Mouse (Mus musculus) limb, embryonic 14.5 days (tissue): Measurements from ENCODE around the gene Epc2. TPM values are rescaled to one million over a fixed set of nuclear protein-coding genes. Genes with fewer than 3 reads are reported as not detected.
A peak's percentile ranks its signal among the peaks of the same experiment; 100 is the strongest.

ENCODE experiments used
- ATAC-seq: fragments of 200-750 bp; cut with Nextera tagmentation; 2 replicates; pipeline ENCODE4 v1.8.0; 2017; ENCODE audit warnings: low read depth, moderate number of reproducible peaks, moderate TSS enrichment; ENCODE audit not compliant: low FRiP score
- DNase-seq: peaks from one replicate; pipeline ENCODE4 v3.0.0-alpha.2; 2015; ENCODE audit warnings: low spot score
- H3K27ac ChIP-seq: fragments of 300-500 bp; sonication (generic); replicated peaks from 2 replicates; pipeline ENCODE4 v1.5.1; 2014; ENCODE audit warnings: low read depth, mild to moderate bottlenecking, low read length, moderate library complexity, mixed read lengths
- H3K27me3 ChIP-seq: fragments of 300-500 bp; sonication (generic); 2 replicates; pipeline ENCODE4 v1.6.1; 2014; ENCODE audit warnings: low read length, mixed read lengths; ENCODE audit not compliant: control insufficient read depth, insufficient read depth
- H3K36me3 ChIP-seq: fragments of 300-500 bp; sonication (generic); 2 replicates; pipeline ENCODE4 v1.6.1; 2014; ENCODE audit warnings: mild to moderate bottlenecking, low read length, moderate library complexity, mixed read lengths; ENCODE audit not compliant: control insufficient read depth, insufficient read depth
- H3K4me1 ChIP-seq: fragments of 300-500 bp; sonication (generic); 2 replicates; pipeline ENCODE4 v1.6.1; 2014; ENCODE audit warnings: antibody characterized with exemption, low read length, mixed read lengths; ENCODE audit not compliant: control insufficient read depth, insufficient read depth
- H3K4me2 ChIP-seq: fragments of 300-500 bp; sonication (generic); replicated peaks from 2 replicates; pipeline ENCODE4 v1.6.1; 2014; ENCODE audit warnings: low read depth, mild to moderate bottlenecking, low read length, moderate library complexity; ENCODE audit not compliant: severe bottlenecking
- H3K4me3 ChIP-seq: fragments of 300-500 bp; sonication (generic); replicated peaks from 2 replicates; pipeline ENCODE4 v1.5.1; 2014; ENCODE audit warnings: low read length
- H3K9ac ChIP-seq: fragments of 300-500 bp; sonication (generic); 2 replicates; pipeline ENCODE4 v1.6.1; 2014; ENCODE audit warnings: mild to moderate bottlenecking, low read depth, low read length, moderate library complexity; ENCODE audit not compliant: severe bottlenecking
- H3K9me3 ChIP-seq: fragments of 300-500 bp; sonication (generic); 2 replicates; pipeline ENCODE4 v1.6.1; 2016; ENCODE audit warnings: low read length; ENCODE audit not compliant: control insufficient read depth
- POLR2A ChIP-seq: fragments of 200-500 bp; IDR thresholded peaks from 2 replicates; pipeline ENCODE4 v1.8.0; 2012; ENCODE audit warnings: inconsistent platforms, mild to moderate bottlenecking, moderate library complexity, borderline replicate concordance; ENCODE audit not compliant: insufficient read depth, insufficient read length; ENCODE audit errors: extremely low read depth
- WGBS: fragments of 180-500 bp; shearing (Covaris S2); extraction: QIAGEN DNeasy Blood & Tissue Kit; methylation state at CpG from one replicate; pipeline ENCODE4 v1.1.7; 2014; 5-methylcytosine and 5-hydroxymethylcytosine counted together
- polyA plus RNA-seq, 2 experiments: library from polyadenylated mRNA; depleted of rRNA in 1 of 2; stranded (reverse) in 1 of 2; unstranded in 1 of 2; fragments of >200 nt; fragmentation: Nextera tagmentation in 1 of 2; extraction: Ambion mirVana in 1 of 2; gene quantifications; 2 replicates each; pipeline versions ENCODE4 v1.2.1 to v1.2.3; 2012 to 2014

Gene Epc2
- polyA plus RNA-seq, 2 experiments: 11.5 to 17.8 TPM

DNA sequence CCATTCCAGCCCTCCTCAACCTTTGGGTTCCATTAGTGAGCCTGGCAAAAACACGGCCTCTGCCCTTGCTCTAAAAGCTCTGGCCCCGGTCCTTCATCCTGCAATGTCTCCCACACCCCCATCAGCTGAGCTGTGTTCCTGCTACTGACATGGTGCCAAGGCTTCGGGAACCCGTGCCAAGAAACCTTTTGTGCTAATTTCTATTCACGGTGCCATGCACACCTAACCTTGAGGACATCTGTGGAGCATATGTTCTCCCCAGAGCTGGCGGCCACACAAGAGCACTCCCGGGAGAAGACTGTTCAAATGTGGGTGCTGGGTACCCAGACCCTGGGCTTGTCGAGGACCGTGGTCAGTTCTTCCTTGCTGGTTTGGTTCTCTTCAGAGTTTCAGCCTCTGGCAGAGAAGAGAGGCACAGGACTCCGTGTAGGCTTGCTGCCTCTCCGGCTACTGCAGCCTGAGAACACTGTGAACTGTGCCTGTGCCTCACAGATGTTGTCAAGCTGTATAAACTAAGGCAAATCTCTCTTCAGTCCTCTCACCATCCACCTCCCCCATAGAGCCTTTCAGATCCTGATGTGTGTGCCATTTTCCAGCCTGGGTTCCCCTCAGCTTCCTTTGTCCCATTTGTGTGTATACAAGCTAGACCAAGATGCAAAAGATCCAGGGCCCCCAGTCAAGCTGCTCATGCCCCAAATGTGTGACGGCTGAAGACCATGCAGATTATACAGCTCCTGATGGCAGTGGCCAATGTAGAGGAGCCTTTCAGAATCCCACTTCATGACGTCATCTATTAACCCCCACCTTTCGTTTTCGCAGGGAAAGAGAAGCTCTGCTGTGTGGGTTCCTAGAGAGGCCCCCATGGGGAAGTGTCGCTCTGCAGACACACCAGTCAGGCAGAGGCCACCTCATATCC is 118.8 kb downstream of the Epc2 start:
- DNase-seq (peak; percentile 55), ATAC-seq (peak; percentile 60)
- H3K4me1 ChIP-seq: peaks cover 34% of the 10 kb centered on the region
- no peaks in the 10 kb centered on the region for H3K9me3 ChIP-seq
- peak overlapping the region; percentile 16; the same call in 1 of the 2 replicates for H3K4me2 ChIP-seq
- no peaks in the 10 kb centered on the region for H3K27me3 ChIP-seq
- H3K36me3 ChIP-seq: no peaks in the 10 kb centered on the region
- no peak overlapping the region for H3K9ac ChIP-seq
- 29% methylated on average over 16 of the region's 16 CpGs for WGBS
- H3K27ac ChIP-seq: 0 out of 2 replicates have a peak overlapping the region, but pooled peaks have one; percentile 62
- TF ChIP-seq POLR2A: no peak
- H3K4me3 ChIP-seq: no peak overlapping the region

DNA sequence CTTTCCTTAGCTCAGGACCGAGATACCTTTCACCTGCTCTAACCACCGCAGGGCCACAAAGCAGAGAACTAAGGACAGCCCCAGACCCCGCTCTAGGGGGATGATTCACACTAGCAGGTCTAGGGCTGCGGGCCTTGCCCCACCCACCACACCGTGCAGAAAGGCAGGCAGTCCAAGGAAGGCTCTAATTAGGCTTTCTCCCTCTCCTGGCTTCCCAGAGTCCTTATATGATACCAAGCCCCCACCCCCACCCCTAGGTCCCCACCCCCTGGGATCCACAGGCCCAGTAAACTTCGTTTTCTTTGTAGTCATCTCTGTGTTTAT is 119.5 kb downstream of the Epc2 start:
- ATAC-seq (0 out of 2 replicates have a peak, but pooled peaks have one; percentile 1), DNase-seq (no peak)
- Histone ChIP-seq H3K4me3 (no peak overlapping the region), H3K9me3 (no peaks in the 10 kb centered on the region), H3K36me3 (no peaks in the 10 kb centered on the region), H3K4me1 (peaks cover 34% of the 10 kb centered on the region), H3K4me2 (0 out of 2 replicates have a peak overlapping the region, but pooled peaks have one; percentile 8), H3K27me3 (no peaks in the 10 kb centered on the region), H3K9ac (no peak overlapping the region), H3K27ac (no peak overlapping the region)
- TF ChIP-seq POLR2A: no peak
- 41% methylated on average over 6 of the region's 6 CpGs for WGBS

- 71% methylated on average over 11 of the region's 11 CpGs for WGBS
- Histone ChIP-seq H3K9ac (no peak overlapping the region), H3K27me3 (no peaks in the 10 kb centered on the region), H3K4me3 (no peak overlapping the region), H3K4me1 (peaks cover 34% of the 10 kb centered on the region), H3K4me2 (no peak overlapping the region; the same call in 1 of the 2 replicates), H3K36me3 (no peaks in the 10 kb centered on the region), H3K9me3 (no peaks in the 10 kb centered on the region), H3K27ac (no peak overlapping the region)
- no peak for TF ChIP-seq POLR2A
- ATAC-seq (no peak), DNase-seq (no peak)
These were observed 120.1 kb downstream of the Epc2 start for GRCm38 (mm10) chr2:49571159-49571920.

DNA sequence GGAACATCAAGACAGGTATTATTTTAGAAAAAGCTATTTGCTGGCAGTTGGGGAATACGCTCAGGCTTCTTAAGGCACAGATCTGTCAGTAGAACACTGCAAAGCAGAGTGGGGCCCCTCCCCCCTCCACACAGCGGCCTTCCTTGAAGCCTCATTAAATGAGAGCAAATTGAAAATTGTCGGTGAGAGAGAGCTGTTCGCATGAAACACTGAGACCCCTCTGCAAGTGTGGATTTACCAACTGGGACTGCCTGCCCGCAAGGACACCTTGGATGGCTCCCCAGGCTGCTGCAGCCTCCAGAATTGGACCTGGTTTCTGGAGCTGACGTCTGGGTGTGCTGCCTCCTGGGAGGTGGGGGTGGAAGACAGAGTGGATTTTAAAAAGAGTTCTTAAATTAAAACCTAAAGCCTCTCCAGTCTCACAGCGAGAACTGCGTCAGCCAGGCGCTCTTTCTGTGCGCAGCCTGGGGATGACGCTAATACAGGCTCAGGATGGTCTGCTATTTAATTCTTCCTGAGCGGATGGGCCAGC is 120.9 kb downstream of the Epc2 start:
- H3K27me3 ChIP-seq: no peaks in the 10 kb centered on the region
- ATAC-seq (peak; percentile 44; the same call in 1 of the 2 replicates), DNase-seq (peak; percentile 38)
- peak overlapping the region; percentile 31; the same call in 1 of the 2 replicates for H3K9ac ChIP-seq
- H3K9me3 ChIP-seq: no peaks in the 10 kb centered on the region
- H3K4me3 ChIP-seq: peak overlapping the region; percentile 10; the same call in 1 of the 2 replicates
- H3K27ac ChIP-seq: peak overlapping the region; percentile 5; the same call in 1 of the 2 replicates
- H3K36me3 ChIP-seq: no peaks in the 10 kb centered on the region
- TF ChIP-seq POLR2A: no peak
- H3K4me1 ChIP-seq: peaks cover 34% of the 10 kb centered on the region
- 27% methylated on average over 12 of the region's 12 CpGs for WGBS
- peak overlapping the region; percentile 43 for H3K4me2 ChIP-seq

DNA sequence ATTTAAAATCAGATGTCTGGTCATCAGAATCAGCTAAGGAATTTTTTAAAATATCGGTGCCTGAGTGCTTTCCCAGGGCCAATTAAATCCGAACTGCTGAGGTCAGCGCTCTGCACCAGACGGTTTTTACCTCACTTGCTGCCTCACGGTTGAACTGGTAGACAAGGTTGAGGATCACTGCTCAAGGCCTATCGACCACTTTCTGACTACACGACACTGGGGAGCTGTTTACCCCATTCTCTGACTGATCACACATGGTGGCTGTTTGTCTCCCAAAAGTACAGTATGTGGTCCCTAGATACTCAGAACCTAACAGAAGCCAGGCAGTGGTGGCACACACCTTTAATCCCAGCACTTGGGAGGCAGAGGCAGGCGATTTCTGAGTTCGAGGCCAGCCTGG is 121.4 kb downstream of the Epc2 start:
- WGBS: 43% methylated on average over 9 of the region's 9 CpGs
- no peak for TF ChIP-seq POLR2A
- peaks cover 34% of the 10 kb centered on the region for H3K4me1 ChIP-seq
- H3K27ac ChIP-seq: 0 out of 2 replicates have a peak overlapping the region, but pooled peaks have one; percentile 5
- no peaks in the 10 kb centered on the region for H3K27me3 ChIP-seq
- peak; percentile 42 for DNase-seq
- H3K4me2 ChIP-seq: peak overlapping the region; percentile 43
- H3K9me3 ChIP-seq: no peaks in the 10 kb centered on the region
- H3K4me3 ChIP-seq: peak overlapping the region; percentile 10; the same call in 1 of the 2 replicates
- peak overlapping the region; percentile 31; the same call in 1 of the 2 replicates for H3K9ac ChIP-seq
- no peak for ATAC-seq
- H3K36me3 ChIP-seq: no peaks in the 10 kb centered on the region
